Mouse (Mus musculus): ENCODE measurements around the gene Tlr2. TPM values are rescaled to one million over a fixed set of nuclear protein-coding genes. Genes with fewer than 3 reads are reported as not detected.
A peak's percentile ranks its signal among the peaks of the same experiment; 100 is the strongest.
"Not testable (repeated sequence)": the region's sequence is repeated elsewhere in the genome, so short reads cannot be mapped to it uniquely, and the experiment has no call there.

Gene Tlr2
- under 1 TPM; 0.44 to 0.72 TPM for total RNA-seq (2021)
- long read RNA-seq, experiment 1, result 0 reads
- long read RNA-seq, experiment 2, result 0 reads

DNA sequence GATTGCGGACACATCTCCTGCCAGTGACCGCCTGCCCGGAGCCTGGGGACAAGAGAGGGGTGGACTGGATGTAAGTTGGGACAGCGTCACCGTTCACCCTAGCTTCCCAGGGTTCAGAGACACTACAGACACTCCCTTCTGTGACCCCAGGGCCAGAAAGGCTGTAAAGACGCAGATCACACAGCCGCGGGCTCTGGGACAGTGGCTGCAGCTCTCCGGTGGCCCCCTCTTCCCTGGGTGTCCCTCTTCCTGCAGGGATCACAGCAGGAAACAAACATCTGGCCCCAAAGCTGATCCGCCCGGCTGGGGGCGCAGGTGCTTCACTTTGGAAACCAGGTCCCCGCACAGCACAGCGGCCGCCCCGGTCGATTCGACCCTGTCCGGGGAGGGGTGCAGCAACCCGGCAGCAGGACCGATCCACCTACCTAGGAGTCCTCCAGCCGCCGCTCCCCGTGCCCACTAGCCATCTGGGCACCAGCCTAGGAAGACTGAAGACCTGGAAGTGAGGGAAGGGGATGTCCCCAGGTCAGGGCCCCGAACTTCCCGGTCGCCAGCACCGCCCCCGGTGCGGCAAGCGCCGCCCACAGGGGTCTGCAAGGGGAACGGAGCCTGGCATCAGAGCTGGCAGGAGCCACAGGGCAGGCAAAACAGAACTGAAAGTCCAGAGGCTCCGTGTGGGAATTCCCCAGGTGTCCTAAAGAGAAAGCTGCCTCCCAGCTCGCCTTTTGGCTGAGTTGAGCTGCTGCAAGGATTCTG lies at the start of gene Tlr2:
Gene Tlr2, minus strand, starts transcription at position 673 of the 756 bp plus-strand sequence.
- peak; percentile 35 for TF ChIP-seq CTCF (IDR thresholded peaks at IDR 0.05)
- Histone ChIP-seq H3K4me3 (peak within 1 kb of the TSS; percentile 51), H3K27ac (no peak within 1 kb of the TSS)
- intact Hi-C loops (cut with DNase I), result no loop called here
- peak; percentile 23 for DNase-seq (ENCODE audit: extremely low spot score in 1 of 2, low spot score in 2 of 2)

DNA sequence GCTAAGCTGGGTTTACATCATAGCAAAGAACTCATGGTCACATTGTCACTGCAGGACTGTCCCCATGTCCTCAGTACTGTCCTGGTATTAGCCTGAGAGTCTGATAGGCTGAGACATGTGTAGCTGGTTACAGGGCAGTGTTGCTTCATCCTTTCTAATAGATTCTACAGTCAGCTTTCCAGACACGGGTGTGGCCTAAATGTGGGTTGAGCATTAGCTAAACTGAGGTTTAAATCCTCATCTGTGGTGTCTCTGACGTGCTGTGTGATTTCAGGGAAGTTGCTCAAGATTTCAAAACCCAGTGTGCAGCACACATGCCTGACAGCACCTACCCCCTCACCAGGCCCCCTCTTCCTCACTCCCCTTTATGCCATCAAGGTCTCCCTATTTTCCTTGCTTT lies 43.6 kb upstream of the Tlr2 start:
- TF ChIP-seq CTCF (IDR thresholded peaks at IDR 0.05), result no peak
- Histone ChIP-seq H3K4me3 (no peak overlapping the region), H3K27ac (no peak overlapping the region)
- DNase-seq (ENCODE audit: extremely low spot score in 1 of 2, low spot score in 2 of 2), result no peak
- intact Hi-C loops (cut with DNase I), result no loop called here

DNA sequence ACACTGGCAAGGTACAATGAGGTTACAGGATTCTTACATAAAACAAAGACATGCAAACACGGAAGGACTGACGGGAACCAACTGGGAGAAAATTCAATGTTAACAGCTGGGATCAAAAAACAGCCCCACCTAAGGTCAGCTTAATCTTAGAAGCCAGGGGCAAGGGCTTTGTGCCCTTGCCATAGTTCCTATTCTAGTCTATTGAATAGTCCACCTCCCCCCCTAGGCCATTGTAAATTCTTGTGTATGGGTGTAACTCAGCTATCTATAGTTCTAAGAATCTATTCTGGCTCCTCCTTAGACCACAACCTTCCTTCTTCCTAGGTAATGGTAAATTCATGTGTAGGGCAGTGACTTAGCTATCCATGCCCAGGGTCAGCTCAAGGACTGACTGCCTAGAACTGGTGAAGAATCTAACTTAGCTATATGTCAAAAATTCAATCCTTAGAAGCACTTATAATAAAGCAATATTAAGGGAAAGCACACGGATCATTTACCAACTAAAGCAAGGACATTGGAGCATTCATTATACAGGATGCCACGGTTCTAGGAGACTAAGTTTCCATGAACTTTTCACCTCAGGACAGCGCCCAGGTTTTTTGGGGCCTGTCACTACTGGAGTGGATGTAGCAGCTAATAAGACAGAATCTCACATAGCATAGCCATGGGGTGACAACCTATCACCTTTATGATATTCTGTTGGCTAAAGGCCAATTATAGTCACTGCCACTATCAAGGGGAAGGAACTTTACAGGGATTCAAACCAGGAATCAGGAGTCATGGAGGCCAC lies 37.9 kb upstream of the Tlr2 start:
- intact Hi-C loops (cut with DNase I); DNase-seq (ENCODE audit: extremely low spot score in 1 of 2, low spot score in 2 of 2); H3K4me3 ChIP-seq; H3K27ac ChIP-seq: not testable (repeated sequence)

DNA sequence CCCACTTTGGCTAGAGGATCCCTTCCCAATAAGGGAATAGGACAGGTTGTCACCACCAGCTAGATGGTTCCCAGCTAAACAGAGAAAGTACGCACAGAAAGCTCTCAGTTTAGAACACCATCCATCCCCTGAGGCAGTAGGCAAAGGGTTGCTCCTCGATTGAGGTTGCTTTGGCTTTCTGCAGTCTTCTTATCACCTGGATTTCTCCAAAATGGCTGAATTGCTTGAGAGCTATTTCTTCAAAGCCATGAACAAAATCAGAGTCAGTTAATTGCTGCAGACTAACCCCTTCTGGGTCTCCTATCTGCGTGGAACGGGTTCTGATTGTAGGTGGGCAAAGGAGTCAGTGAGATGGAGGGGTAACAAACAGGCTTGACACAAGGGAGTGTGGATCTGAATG lies 37.2 kb upstream of the Tlr2 start:
- DNase-seq (ENCODE audit: extremely low spot score in 1 of 2, low spot score in 2 of 2), result no peak
- intact Hi-C loops (cut with DNase I), result no loop called here
- no peak overlapping the region for H3K27ac ChIP-seq
- H3K4me3 ChIP-seq, result no peak overlapping the region
- TF ChIP-seq CTCF (IDR thresholded peaks at IDR 0.05), result no peak

DNA sequence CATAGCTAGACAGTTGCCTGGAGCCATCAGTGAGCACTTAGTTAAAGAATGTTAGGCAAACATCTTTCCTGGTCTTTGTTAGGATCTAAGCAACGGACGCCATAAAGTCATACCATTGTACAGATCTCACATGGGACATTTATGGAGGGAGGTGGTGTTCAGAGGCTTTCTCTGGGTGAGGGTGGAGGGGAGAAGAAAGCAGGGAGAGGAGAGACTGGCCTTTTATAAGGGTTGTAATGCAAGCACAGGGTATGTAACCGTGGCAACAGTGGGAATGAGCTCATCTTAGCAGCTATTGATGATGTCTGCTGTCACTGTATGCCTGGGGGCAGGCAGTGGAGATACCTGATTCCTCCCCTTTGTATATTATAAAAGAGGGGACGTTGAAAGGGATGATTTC lies 34.7 kb upstream of the Tlr2 start:
- intact Hi-C loops (cut with DNase I), result no loop called here
- H3K4me3 ChIP-seq, result no peak overlapping the region
- DNase-seq (ENCODE audit: extremely low spot score in 1 of 2, low spot score in 2 of 2), result no peak
- TF ChIP-seq CTCF (IDR thresholded peaks at IDR 0.05), result no peak
- no peak overlapping the region for H3K27ac ChIP-seq

DNA sequence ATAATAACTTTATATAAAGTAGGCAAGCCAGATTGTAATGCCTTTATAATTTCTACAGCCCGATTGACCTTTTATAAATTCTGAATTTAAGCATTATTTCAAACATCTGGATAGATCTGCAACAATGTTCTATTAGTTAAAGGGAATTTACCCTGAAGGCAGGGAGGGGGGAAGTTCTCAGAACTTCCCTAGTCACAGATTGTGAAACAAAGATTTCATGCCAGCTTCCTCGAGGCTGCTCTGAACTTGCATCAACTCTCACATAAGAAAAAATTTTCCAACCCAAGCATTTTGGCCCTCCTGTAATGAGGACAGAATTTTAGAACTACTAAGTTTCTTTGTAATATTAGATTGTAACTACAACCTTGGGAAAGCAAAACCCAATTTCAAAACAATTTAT lies 33.5 kb upstream of the Tlr2 start:
- H3K4me3 ChIP-seq; intact Hi-C loops (cut with DNase I): not testable (repeated sequence)

DNA sequence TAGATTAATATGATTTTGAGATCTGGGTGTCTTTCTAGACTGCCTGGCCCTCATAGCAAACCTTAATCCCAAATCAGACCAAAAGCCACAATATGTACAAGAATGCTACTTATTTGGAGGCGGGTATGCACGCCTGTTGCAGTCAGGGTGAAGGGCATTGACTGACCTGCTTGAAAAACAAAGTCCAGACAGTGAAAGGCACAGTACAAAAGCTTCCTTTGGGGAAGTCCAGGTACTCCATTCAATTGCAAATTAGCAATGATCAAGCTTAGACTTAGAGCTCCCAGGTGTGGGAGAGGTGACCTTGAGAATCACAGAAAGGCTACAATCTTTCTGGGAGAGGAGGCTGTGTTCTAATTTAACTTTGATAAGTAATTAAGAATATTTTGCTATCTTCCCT lies 31.3 kb upstream of the Tlr2 start:
- intact Hi-C loops (cut with DNase I); H3K4me3 ChIP-seq; DNase-seq (ENCODE audit: extremely low spot score in 1 of 2, low spot score in 2 of 2); H3K27ac ChIP-seq: not testable (repeated sequence)

More for the DNA sequence above, 33.5 kb upstream of the Tlr2 start:
- not testable (repeated sequence) for DNase-seq (ENCODE audit: extremely low spot score in 1 of 2, low spot score in 2 of 2); H3K27ac ChIP-seq

DNA sequence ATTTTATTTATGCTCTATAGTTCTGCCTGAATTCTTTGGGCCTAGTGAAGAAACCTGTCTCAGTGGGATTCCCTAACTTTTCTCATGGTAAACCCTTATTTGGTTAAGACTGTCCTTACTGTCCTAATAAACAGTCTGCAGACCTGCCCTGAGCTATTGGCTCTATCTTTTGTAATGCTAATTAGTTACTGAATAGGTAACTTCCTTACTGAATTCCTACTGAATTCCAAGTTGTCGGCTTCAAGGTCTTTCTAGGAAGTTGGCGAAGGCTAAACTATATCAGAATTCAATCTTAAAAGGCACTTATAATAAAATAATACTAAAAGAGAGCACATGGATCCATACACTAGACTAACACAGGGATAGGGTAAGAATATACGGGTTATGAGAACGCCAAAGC lies 30.4 kb upstream of the Tlr2 start:
- H3K4me3 ChIP-seq; DNase-seq (ENCODE audit: extremely low spot score in 1 of 2, low spot score in 2 of 2); intact Hi-C loops (cut with DNase I); H3K27ac ChIP-seq: not testable (repeated sequence)

DNA sequence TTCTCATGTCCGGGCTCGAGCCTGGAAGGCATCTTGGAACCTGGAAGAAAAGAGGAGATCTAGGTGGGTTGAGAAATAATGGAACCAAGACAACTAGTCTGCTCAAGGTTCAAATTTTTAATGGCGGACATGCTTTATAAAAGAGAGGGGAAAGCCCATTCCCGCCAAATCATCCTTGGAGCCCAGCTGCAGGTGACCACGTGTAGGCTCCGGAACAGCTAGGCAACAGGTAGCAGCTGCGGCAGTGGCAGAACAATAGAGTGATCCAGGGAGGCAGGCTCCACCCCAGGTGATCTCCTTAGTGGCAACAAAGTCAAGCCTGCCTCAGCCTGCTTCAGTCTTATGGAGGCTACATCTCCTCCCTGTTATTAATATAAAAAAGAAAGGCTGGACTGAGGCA lies 30.0 kb upstream of the Tlr2 start:
- H3K4me3 ChIP-seq; H3K27ac ChIP-seq; DNase-seq (ENCODE audit: extremely low spot score in 1 of 2, low spot score in 2 of 2); intact Hi-C loops (cut with DNase I): not testable (repeated sequence)

DNA sequence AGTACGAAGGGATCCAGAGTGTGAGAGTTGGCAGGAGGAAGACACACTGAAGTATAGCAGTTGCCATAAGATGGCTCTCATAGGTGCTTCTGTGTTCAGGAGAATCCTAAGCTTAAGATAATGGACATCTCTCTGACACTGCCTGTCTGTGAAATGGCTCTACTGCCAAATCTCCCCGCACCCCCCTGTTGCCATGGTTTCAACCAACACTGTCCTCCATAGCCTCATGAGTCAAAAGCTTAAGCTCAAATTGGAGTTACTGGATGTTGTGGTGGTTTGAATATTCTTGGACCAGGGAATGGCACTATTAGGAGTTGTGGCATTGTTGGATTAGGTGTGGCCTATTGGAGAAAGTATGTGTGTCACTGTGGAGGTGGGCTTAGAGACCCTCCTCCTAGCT lies 28.2 kb upstream of the Tlr2 start:
- no peak for TF ChIP-seq CTCF (IDR thresholded peaks at IDR 0.05)
- no peak for DNase-seq (ENCODE audit: extremely low spot score in 1 of 2, low spot score in 2 of 2)
- Histone ChIP-seq H3K4me3 (no peak overlapping the region), H3K27ac (no peak overlapping the region)
- intact Hi-C loops (cut with DNase I), result no loop called here

DNA sequence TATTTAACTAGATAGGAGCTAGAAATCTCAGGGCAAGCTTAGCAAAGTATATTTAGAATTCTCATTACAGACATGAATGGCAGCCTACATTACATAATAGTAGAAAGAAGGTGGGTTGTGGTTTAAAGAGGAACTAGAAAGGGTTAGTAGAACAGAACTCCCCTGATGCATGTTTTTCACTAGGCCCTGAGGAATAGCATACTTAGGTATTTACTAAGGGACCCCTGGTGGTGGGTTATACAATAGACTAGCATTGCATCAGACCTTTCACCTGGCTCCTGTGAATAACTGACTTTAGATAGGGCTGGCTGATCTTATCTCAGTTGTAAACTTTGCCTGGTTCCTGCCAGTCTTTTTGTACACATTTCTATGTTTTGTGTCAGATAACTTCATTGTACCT lies 25.5 kb upstream of the Tlr2 start:
- intact Hi-C loops (cut with DNase I); DNase-seq (ENCODE audit: extremely low spot score in 1 of 2, low spot score in 2 of 2); H3K4me3 ChIP-seq; H3K27ac ChIP-seq: not testable (repeated sequence)

DNA sequence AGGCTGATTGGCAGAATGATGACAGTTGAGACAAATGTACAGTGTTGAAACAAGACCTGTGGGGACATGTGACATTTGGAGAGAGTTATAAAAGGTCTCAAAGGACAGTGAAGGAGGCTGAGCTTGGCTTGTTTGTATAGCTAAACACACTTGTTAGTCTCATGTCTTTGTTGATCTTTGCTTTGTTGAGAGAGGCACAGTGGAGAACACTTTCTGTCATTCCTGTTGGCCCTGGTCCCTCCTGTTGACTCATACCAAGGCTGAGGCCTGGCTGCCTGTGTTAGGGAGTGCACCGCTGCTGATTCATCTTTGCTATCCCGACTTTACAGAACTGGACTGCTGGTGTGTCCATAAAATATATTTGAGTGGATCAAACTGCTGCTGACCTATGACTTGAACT lies 23.6 kb upstream of the Tlr2 start:
- H3K27ac ChIP-seq, result no peak overlapping the region
- no peak for TF ChIP-seq CTCF (IDR thresholded peaks at IDR 0.05)
- H3K4me3 ChIP-seq, result no peak overlapping the region
- no peak for DNase-seq (ENCODE audit: extremely low spot score in 1 of 2, low spot score in 2 of 2)
- intact Hi-C loops (cut with DNase I), result no loop called here
